Mouse (Mus musculus) kidney, embryonic 14.5 days (tissue): ENCODE data around the gene Manea. TPM values are rescaled to one million over a fixed set of nuclear protein-coding genes. Genes with fewer than 3 reads are reported as not detected.

Experiments
- ATAC-seq: fragments of 200-750 bp; cut with Nextera tagmentation; 2 replicates; pipeline ENCODE4 v1.8.0; 2017; ENCODE audit warnings: moderate number of reproducible peaks, mild to moderate bottlenecking, moderate TSS enrichment, moderate library complexity; ENCODE audit not compliant: low FRiP score, low TSS enrichment
- H3K27ac ChIP-seq: fragments of 300-500 bp; sonication (generic); 2 replicates; pipeline ENCODE4 v1.5.1; 2014; ENCODE audit warnings: low read depth, mild to moderate bottlenecking, low read length, moderate library complexity, mixed read lengths
- H3K27me3 ChIP-seq: fragments of 300-500 bp; sonication (generic); 2 replicates; pipeline ENCODE4 v1.6.1; 2014; ENCODE audit warnings: mild to moderate bottlenecking, low read length; ENCODE audit not compliant: control insufficient read depth, insufficient read depth
- H3K36me3 ChIP-seq: fragments of 300-500 bp; sonication (generic); 2 replicates; pipeline ENCODE4 v1.6.1; 2014; ENCODE audit warnings: low read length, mixed read lengths; ENCODE audit not compliant: control insufficient read depth, insufficient read depth
- H3K4me1 ChIP-seq: fragments of 300-500 bp; sonication (generic); 2 replicates; pipeline ENCODE4 v1.6.1; 2014; ENCODE audit warnings: low read length, mixed read lengths; ENCODE audit not compliant: control insufficient read depth, insufficient read depth
- H3K4me2 ChIP-seq: fragments of 300-500 bp; sonication (generic); replicated peaks from 2 replicates; pipeline ENCODE4 v1.6.1; 2014; ENCODE audit warnings: low read depth, mild to moderate bottlenecking, low read length
- H3K4me3 ChIP-seq: fragments of 300-500 bp; sonication (generic); 2 replicates; pipeline ENCODE4 v1.5.1; 2014; ENCODE audit warnings: mild to moderate bottlenecking, low read length
- H3K9ac ChIP-seq: fragments of 300-500 bp; sonication (generic); 2 replicates; pipeline ENCODE4 v1.6.1; 2014; ENCODE audit warnings: low read depth, mild to moderate bottlenecking, low read length, moderate library complexity
- H3K9me3 ChIP-seq: fragments of 300-500 bp; sonication (generic); 2 replicates; pipeline ENCODE4 v1.6.1; 2016; ENCODE audit warnings: low read length; ENCODE audit not compliant: control insufficient read depth
- WGBS: fragments of 180-500 bp; shearing (Covaris S2); extraction: QIAGEN DNeasy Blood & Tissue Kit; methylation state at CpG from one replicate; pipeline ENCODE4 v1.1.7; 2014; 5-methylcytosine and 5-hydroxymethylcytosine counted together
- polyA plus RNA-seq: library from polyadenylated mRNA; unstranded; fragments of >200 nt; fragmentation: Nextera tagmentation; extraction: Ambion mirVana; gene quantifications from 2 replicates; pipeline ENCODE4 v1.2.1, GENCODE M21; 2014

Gene Manea
- 12.2 and 25.5 TPM in 2 replicates for polyA plus RNA-seq

GRCm38 (mm10) chr4:26346443-26347106, at the start of gene Manea:
TSS of gene Manea (minus strand) at chr4:26346891.
- Histone ChIP-seq H3K4me3 (peak within 1 kb of the TSS; percentile 78), H3K27ac (peak within 1 kb of the TSS; percentile 93), H3K9ac (peak within 1 kb of the TSS; percentile 91), H3K9me3 (no peaks in the 10 kb centered on the region), H3K4me2 (peak within 1 kb of the TSS; percentile 62), H3K36me3 (no peaks in the 10 kb centered on the region), H3K4me1 (no peaks in the 10 kb centered on the region), H3K27me3 (no peaks in the 10 kb centered on the region)
- WGBS = under 1% methylated on average over 51 of the region's 52 CpGs
- ATAC-seq = peak; percentile 99

GRCm38 (mm10) chr4:26354616-26355015, 7.9 kb upstream of the Manea start:
- no peaks in the 10 kb centered on the region for H3K36me3 ChIP-seq
- no peak overlapping the region for H3K4me2 ChIP-seq
- 92% methylated on average over 2 of the region's 2 CpGs for WGBS
- H3K9ac ChIP-seq = no peak overlapping the region
- H3K27me3 ChIP-seq = no peaks in the 10 kb centered on the region
- H3K27ac ChIP-seq = no peak overlapping the region
- ATAC-seq = no peak
- no peak overlapping the region for H3K4me3 ChIP-seq
- H3K9me3 ChIP-seq = no peaks in the 10 kb centered on the region
- no peaks in the 10 kb centered on the region for H3K4me1 ChIP-seq

GRCm38 (mm10) chr4:26353643-26354231, 7.0 kb upstream of the Manea start:
- Histone ChIP-seq H3K9me3 (no peaks in the 10 kb centered on the region), H3K27ac (no peak overlapping the region), H3K4me3 (no peak overlapping the region), H3K9ac (no peak overlapping the region), H3K4me2 (no peak overlapping the region), H3K4me1 (no peaks in the 10 kb centered on the region), H3K36me3 (no peaks in the 10 kb centered on the region), H3K27me3 (no peaks in the 10 kb centered on the region)
- 27% methylated on average over 2 of the region's 2 CpGs for WGBS
- ATAC-seq = no peak

- no peak for ATAC-seq
- Histone ChIP-seq H3K4me3 (no peak overlapping the region), H3K9ac (no peak overlapping the region), H3K36me3 (no peaks in the 10 kb centered on the region), H3K27ac (no peak overlapping the region), H3K4me1 (no peaks in the 10 kb centered on the region), H3K4me2 (no peak overlapping the region; the same call in 1 of the 2 replicates), H3K9me3 (no peaks in the 10 kb centered on the region), H3K27me3 (no peaks in the 10 kb centered on the region)
- WGBS = 61% methylated on average over 2 of the region's 2 CpGs
These were observed 548 bp upstream of the Manea start for GRCm38 (mm10) chr4:26347239-26347638.

- 1% methylated on average over 16 of the region's 16 CpGs for WGBS
- Histone ChIP-seq H3K4me2 (peak overlapping the region; percentile 62), H3K36me3 (no peaks in the 10 kb centered on the region), H3K9ac (peak overlapping the region; percentile 91), H3K4me1 (no peaks in the 10 kb centered on the region), H3K4me3 (peak overlapping the region; percentile 78), H3K9me3 (no peaks in the 10 kb centered on the region), H3K27me3 (no peaks in the 10 kb centered on the region), H3K27ac (peak overlapping the region; percentile 93)
- ATAC-seq = peak; percentile 21; the same call in 1 of the 2 replicates
These were observed 799 bp downstream of the Manea start for GRCm38 (mm10) chr4:26345741-26346442.

- peak overlapping the region; percentile 78 for H3K4me3 ChIP-seq
- H3K4me2 ChIP-seq = peak overlapping the region; percentile 62
- no peaks in the 10 kb centered on the region for H3K4me1 ChIP-seq
- H3K27ac ChIP-seq = no peak overlapping the region
- no peaks in the 10 kb centered on the region for H3K27me3 ChIP-seq
- WGBS = 70% methylated on average over 3 of the region's 3 CpGs
- no peaks in the 10 kb centered on the region for H3K9me3 ChIP-seq
- peak overlapping the region; percentile 42; the same call in 1 of the 2 replicates for H3K9ac ChIP-seq
- H3K36me3 ChIP-seq = no peaks in the 10 kb centered on the region; the same call in 1 of the 2 replicates
- ATAC-seq = no peak
These were observed 1.6 kb downstream of the Manea start for GRCm38 (mm10) chr4:26345080-26345479.

GRCm38 (mm10) chr4:26342346-26342745, 4.3 kb downstream of the Manea start:
- no peaks in the 10 kb centered on the region for H3K4me1 ChIP-seq
- no peak overlapping the region for H3K9ac ChIP-seq
- no peaks in the 10 kb centered on the region for H3K9me3 ChIP-seq
- no peak overlapping the region for H3K4me2 ChIP-seq
- H3K36me3 ChIP-seq = no peaks in the 10 kb centered on the region; the same call in 1 of the 2 replicates
- H3K27ac ChIP-seq = no peak overlapping the region
- no peak overlapping the region for H3K4me3 ChIP-seq
- ATAC-seq = no peak
- H3K27me3 ChIP-seq = no peaks in the 10 kb centered on the region

- H3K36me3 ChIP-seq = no peaks in the 10 kb centered on the region; the same call in 1 of the 2 replicates
- WGBS = 85% methylated on average over 5 of the region's 5 CpGs
- ATAC-seq = no peak
These were observed 8.1 kb downstream of the Manea start for GRCm38 (mm10) chr4:26338604-26339003.

GRCm38 (mm10) chr4:26336563-26336962, 10.1 kb downstream of the Manea start:
- no peak for ATAC-seq
- Histone ChIP-seq H3K36me3 (no peaks in the 10 kb centered on the region; the same call in 1 of the 2 replicates), H3K27ac (no peak overlapping the region), H3K27me3 (no peaks in the 10 kb centered on the region), H3K4me3 (no peak overlapping the region), H3K9me3 (no peaks in the 10 kb centered on the region), H3K9ac (no peak overlapping the region), H3K4me2 (no peak overlapping the region), H3K4me1 (no peaks in the 10 kb centered on the region)
- 96% methylated on average over 5 of the region's 5 CpGs for WGBS

More at GRCm38 (mm10) chr4:26338604-26339003, 8.1 kb downstream of the Manea start:
- no peaks in the 10 kb centered on the region for H3K4me1 ChIP-seq
- H3K9ac ChIP-seq = no peak overlapping the region
- H3K4me3 ChIP-seq = no peak overlapping the region
- no peaks in the 10 kb centered on the region for H3K9me3 ChIP-seq
- no peak overlapping the region for H3K4me2 ChIP-seq
- H3K27ac ChIP-seq = no peak overlapping the region
- no peaks in the 10 kb centered on the region for H3K27me3 ChIP-seq
